Mouse (Mus musculus) midbrain, embryonic 14.5 days (tissue): ENCODE data around the gene Aldh1a1. TPM values are rescaled to one million over a fixed set of nuclear protein-coding genes. Genes with fewer than 3 reads are reported as not detected.

Experiments
- ATAC-seq: fragments of 200-750 bp; cut with Nextera tagmentation; 2 replicates; pipeline ENCODE4 v1.8.0; 2017; ENCODE audit warnings: moderate number of reproducible peaks, moderate library complexity; ENCODE audit not compliant: low FRiP score, low TSS enrichment
- DNase-seq: peaks from one replicate; pipeline ENCODE4 v3.0.0-alpha.2; 2015
- H3K27ac ChIP-seq: fragments of 300-500 bp; sonication (generic); replicated peaks from 2 replicates; pipeline ENCODE4 v1.5.1; 2014; ENCODE audit warnings: mild to moderate bottlenecking, low read depth, low read length, moderate library complexity
- H3K27me3 ChIP-seq: fragments of 300-500 bp; sonication (generic); 2 replicates; pipeline ENCODE4 v1.6.1; 2014; ENCODE audit warnings: low read length, control low read depth, mixed read lengths; ENCODE audit not compliant: control insufficient read depth, insufficient read depth
- H3K36me3 ChIP-seq: fragments of 300-500 bp; sonication (generic); 2 replicates; pipeline ENCODE4 v1.6.1; 2014; ENCODE audit warnings: low read length, control low read depth; ENCODE audit not compliant: control insufficient read depth, insufficient read depth
- H3K4me1 ChIP-seq: fragments of 300-500 bp; sonication (generic); 2 replicates; pipeline ENCODE4 v1.6.1; 2014; ENCODE audit warnings: mild to moderate bottlenecking, antibody characterized with exemption, low read length, control low read depth; ENCODE audit not compliant: control insufficient read depth, insufficient read depth
- H3K4me2 ChIP-seq: fragments of 300-500 bp; sonication (generic); 2 replicates; pipeline ENCODE4 v1.6.1; 2014; ENCODE audit warnings: mild to moderate bottlenecking, low read length, moderate library complexity
- H3K4me3 ChIP-seq: fragments of 300-500 bp; sonication (generic); replicated peaks from 2 replicates; pipeline ENCODE4 v1.5.1; 2014; ENCODE audit warnings: low read depth, low read length
- H3K9ac ChIP-seq: fragments of 300-500 bp; sonication (generic); replicated peaks from 2 replicates; pipeline ENCODE4 v1.6.1; 2014; ENCODE audit warnings: mild to moderate bottlenecking, low read length, moderate library complexity
- H3K9me3 ChIP-seq: fragments of 300-500 bp; sonication (generic); 2 replicates; pipeline ENCODE4 v1.6.1; 2016; ENCODE audit warnings: low read length, control low read depth, mixed read lengths; ENCODE audit not compliant: control insufficient read depth
- WGBS: fragments of 180-500 bp; shearing (Covaris S2); extraction: QIAGEN DNeasy Blood & Tissue Kit; methylation state at CpG from one replicate; pipeline ENCODE4 v1.1.7; 2014; 5-methylcytosine and 5-hydroxymethylcytosine counted together
- polyA plus RNA-seq: library from polyadenylated mRNA; unstranded; fragments of >200 nt; fragmentation: Nextera tagmentation; extraction: Ambion mirVana; gene quantifications from 2 replicates; pipeline ENCODE4 v1.2.1, GENCODE M21; 2014

Aldh1a1 gene
- polyA plus RNA-seq, 1 experiment from 2014 or later = 9.7 TPM

DNA sequence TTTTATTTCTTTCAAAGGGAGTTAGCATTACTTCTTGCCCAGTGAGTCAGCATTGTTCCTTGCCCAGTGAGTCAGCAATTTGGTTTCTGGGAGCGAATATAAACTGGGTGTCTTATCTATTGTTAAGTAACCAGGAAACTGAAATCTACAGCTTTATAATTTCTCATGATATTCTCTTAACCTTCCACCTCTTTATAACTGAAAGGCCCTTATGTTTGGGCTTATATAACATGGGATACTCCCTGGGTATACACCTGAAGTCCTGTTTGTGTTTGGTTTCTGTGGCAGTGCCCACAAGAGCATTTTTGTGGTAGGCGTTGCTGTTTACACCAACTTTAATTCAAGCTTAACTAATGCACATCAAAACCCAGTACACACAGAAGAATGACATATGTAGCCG, 66.4 kb downstream of the Aldh1a1 start:
- no peaks in the 10 kb centered on the region for H3K27me3 ChIP-seq
- no peak overlapping the region for H3K4me3 ChIP-seq
- no peaks in the 10 kb centered on the region for H3K36me3 ChIP-seq
- H3K9ac ChIP-seq = no peak overlapping the region
- no peak for ATAC-seq
- H3K27ac ChIP-seq = no peak overlapping the region
- H3K4me2 ChIP-seq = no peak overlapping the region
- WGBS = 91% methylated on average over 3 of the region's 3 CpGs
- H3K9me3 ChIP-seq = no peaks in the 10 kb centered on the region
- H3K4me1 ChIP-seq = no peaks in the 10 kb centered on the region
- no peak for DNase-seq

DNA sequence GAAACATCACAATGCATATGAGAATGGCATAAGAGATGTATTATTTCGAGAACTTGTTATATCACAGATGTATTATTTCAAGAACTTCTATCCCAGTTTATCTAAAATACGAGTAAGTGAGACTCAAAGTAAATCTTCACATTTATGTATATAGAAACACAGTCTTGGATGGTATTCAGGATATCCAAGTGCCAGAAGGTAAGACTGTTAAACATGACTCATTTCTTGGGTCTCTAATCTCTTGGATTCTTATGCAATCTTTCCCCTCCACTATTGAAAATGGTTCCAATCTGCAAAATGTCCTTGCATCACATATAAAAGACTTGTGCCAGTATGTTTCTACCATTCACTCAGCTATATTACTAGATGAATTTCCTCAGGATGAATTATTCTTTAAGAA, 67.4 kb downstream of the Aldh1a1 start:
- Histone ChIP-seq H3K4me2 (no peak overlapping the region), H3K4me1 (no peaks in the 10 kb centered on the region), H3K4me3 (no peak overlapping the region), H3K9ac (no peak overlapping the region), H3K27me3 (no peaks in the 10 kb centered on the region), H3K36me3 (no peaks in the 10 kb centered on the region), H3K9me3 (no peaks in the 10 kb centered on the region), H3K27ac (no peak overlapping the region)
- ATAC-seq = no peak
- WGBS = 90% methylated on average over 2 of the region's 2 CpGs
- no peak for DNase-seq

DNA sequence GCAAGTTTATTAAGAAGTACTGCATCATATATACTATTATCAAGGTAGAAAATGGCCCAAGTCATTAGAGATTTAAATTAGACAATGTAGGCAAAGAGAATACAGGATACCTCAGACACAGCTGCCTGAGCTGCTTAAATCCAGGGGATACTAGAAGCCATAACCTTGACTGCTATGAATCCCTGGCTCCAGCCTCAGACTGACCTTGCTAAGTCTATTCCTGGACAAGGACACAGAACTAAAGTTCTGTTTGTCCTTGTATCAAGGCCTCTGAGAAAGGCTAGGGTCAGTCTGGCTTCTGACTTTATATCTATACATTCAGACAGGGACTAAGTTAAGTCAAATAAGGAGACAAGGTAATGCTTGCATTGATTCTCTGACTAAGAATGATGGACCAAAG, 69.9 kb downstream of the Aldh1a1 start:
- Histone ChIP-seq H3K4me2 (no peak overlapping the region), H3K9ac (no peak overlapping the region), H3K9me3 (no peaks in the 10 kb centered on the region), H3K36me3 (no peaks in the 10 kb centered on the region), H3K27me3 (no peaks in the 10 kb centered on the region), H3K4me3 (no peak overlapping the region), H3K27ac (no peak overlapping the region), H3K4me1 (no peaks in the 10 kb centered on the region)
- ATAC-seq (no peak), DNase-seq (no peak)

DNA sequence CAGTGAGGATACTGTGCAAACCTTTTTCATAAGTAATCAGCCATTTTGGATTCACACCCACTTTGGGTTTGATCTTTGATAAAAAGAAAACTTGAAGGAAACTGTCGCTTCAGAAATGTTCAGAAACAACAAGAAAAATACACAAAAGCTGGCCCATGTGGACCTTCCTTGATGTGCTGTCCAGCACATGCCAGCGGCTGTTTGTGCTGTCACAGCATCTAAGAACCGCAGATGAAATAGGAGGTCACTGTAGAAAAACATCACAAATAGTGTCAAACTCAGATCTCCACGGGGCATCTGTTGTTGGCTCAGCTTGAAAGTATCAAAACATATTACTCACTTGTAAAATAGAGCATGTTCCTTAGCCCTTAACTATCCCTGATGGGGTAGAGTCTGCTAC, 73.8 kb downstream of the Aldh1a1 start:
- Histone ChIP-seq H3K4me1 (no peaks in the 10 kb centered on the region), H3K36me3 (no peaks in the 10 kb centered on the region), H3K9me3 (no peaks in the 10 kb centered on the region), H3K27ac (no peak overlapping the region), H3K9ac (no peak overlapping the region), H3K4me3 (no peak overlapping the region), H3K27me3 (no peaks in the 10 kb centered on the region), H3K4me2 (no peak overlapping the region)
- ATAC-seq = no peak
- peak; percentile 14 for DNase-seq
- WGBS = 86% methylated on average over 4 of the region's 4 CpGs

DNA sequence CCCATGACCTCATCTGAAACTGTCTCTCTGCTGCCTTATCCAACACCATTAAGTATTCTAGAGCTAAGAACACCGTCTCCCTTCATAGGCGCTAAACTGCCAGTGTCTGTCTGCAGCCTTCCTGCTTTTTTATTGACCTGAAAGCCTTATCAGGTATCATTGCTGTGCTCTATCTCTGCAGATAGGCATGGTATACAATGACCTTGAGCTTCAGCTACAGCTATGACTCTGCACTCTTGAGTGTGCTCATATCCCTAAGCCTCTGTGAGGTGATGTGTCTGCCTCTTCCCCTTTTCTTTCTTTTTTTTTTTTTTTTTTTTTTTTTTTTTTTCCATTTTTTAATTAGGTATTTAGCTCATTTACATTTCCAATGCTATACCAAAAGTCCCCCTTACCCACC, 74.5 kb downstream of the Aldh1a1 start:
- ATAC-seq = no peak

DNA sequence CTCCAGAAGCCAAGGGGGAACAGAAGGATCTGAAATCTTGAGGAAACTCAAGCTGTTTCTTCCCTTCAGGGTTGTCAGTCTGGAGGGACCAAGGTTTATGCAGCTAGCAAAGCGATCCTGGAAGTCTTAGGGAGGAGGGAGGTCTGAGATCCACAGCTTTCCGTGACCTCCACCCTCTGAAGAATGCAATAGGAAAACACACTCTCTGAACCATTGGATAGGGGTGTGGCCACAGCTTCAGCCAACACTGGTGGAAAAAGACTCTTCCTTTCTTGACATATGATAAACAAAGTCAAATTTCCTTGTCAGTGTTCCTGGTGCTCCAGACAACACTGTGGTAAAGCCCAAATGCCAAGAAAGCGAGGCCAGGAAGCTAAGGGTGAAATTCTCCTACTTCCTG, 84.5 kb downstream of the Aldh1a1 start:
- 79% methylated on average over 3 of the region's 3 CpGs for WGBS
- no peak overlapping the region for H3K27ac ChIP-seq
- no peak overlapping the region for H3K4me2 ChIP-seq
- ATAC-seq (no peak), DNase-seq (no peak)
- no peak overlapping the region for H3K4me3 ChIP-seq
- H3K27me3 ChIP-seq = no peaks in the 10 kb centered on the region
- no peaks in the 10 kb centered on the region for H3K36me3 ChIP-seq
- no peaks in the 10 kb centered on the region for H3K4me1 ChIP-seq
- H3K9ac ChIP-seq = no peak overlapping the region
- no peaks in the 10 kb centered on the region for H3K9me3 ChIP-seq

More for the DNA sequence above, 74.5 kb downstream of the Aldh1a1 start:
- DNase-seq = no peak
- Histone ChIP-seq H3K4me3 (no peak overlapping the region), H3K9ac (no peak overlapping the region), H3K9me3 (no peaks in the 10 kb centered on the region), H3K27me3 (no peaks in the 10 kb centered on the region), H3K4me2 (no peak overlapping the region), H3K4me1 (no peaks in the 10 kb centered on the region), H3K27ac (no peak overlapping the region), H3K36me3 (no peaks in the 10 kb centered on the region)
- WGBS = 96% methylated on average over 2 of the region's 2 CpGs

DNA sequence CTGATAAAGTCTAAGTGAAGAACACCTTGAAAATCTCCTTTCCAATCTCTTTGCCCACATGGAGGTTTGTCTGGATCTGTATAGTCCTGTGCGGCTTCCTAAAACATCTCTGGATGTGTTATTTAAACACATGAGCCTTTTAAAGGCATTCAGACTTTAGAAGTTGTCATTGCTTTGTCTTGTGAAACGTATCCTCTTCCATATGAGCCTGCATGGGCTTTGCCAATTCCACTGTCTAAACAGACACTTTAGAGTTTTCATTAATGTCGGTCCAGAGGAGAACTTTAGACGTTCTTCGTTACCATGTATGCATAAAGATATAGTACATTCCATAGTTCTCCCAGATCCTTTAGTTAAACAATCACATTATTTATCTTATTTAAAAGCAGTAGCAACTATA, 84.9 kb downstream of the Aldh1a1 start:
- no peak overlapping the region for H3K27ac ChIP-seq
- no peaks in the 10 kb centered on the region for H3K4me1 ChIP-seq
- WGBS = 86% methylated on average over 5 of the region's 5 CpGs
- no peak for DNase-seq
- ATAC-seq = no peak
- no peaks in the 10 kb centered on the region for H3K36me3 ChIP-seq
- no peaks in the 10 kb centered on the region for H3K9me3 ChIP-seq
- H3K4me3 ChIP-seq = no peak overlapping the region
- no peaks in the 10 kb centered on the region for H3K27me3 ChIP-seq
- no peak overlapping the region for H3K4me2 ChIP-seq
- H3K9ac ChIP-seq = no peak overlapping the region

DNA sequence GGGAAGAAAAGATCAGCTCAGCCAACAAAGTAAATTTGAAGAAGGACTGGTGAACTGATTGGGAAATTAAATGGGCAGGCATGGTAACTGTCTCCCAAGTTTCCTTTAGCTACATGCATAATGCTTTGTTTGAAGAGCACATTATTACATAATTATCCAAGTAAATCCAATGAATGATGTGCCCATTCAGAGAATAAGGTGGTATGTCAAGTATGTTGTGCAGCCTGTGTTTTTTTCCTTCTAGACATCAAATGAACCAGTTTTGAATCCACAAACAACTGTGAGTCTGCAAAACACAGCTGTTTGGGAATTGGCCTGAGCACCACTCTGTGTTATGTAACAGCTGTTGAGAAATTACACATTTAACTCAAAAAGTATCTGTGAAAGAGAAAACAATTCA, 107.4 kb downstream of the Aldh1a1 start:
- Histone ChIP-seq H3K27ac (no peak overlapping the region), H3K4me2 (no peak overlapping the region), H3K9me3 (no peaks in the 10 kb centered on the region), H3K27me3 (no peaks in the 10 kb centered on the region), H3K4me3 (no peak overlapping the region), H3K4me1 (no peaks in the 10 kb centered on the region), H3K9ac (no peak overlapping the region), H3K36me3 (no peaks in the 10 kb centered on the region)
- DNase-seq (no peak), ATAC-seq (no peak)

DNA sequence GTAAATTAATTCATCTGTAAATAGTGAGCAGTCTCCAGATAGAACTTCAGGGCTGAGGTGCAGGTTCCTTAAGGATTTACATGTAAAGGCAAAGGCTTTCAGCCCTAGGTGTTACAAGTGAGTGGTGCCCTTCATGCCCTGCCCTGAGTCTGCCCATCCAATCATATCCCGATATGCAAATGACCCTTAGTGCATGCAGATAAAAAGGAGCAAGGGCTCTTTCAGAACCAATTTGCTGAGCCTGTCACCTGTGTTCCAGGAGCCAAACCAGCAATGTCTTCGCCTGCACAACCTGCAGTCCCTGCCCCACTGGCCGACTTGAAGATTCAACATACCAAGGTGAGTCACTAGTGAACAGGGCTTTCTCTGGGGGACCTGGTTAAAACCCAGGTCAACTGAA, 109.2 kb downstream of the Aldh1a1 start:
- H3K4me3 ChIP-seq = no peak overlapping the region
- DNase-seq = no peak
- no peaks in the 10 kb centered on the region for H3K27me3 ChIP-seq
- H3K4me1 ChIP-seq = no peaks in the 10 kb centered on the region
- no peak overlapping the region for H3K27ac ChIP-seq
- H3K36me3 ChIP-seq = no peaks in the 10 kb centered on the region
- H3K9me3 ChIP-seq = no peaks in the 10 kb centered on the region
- no peak overlapping the region for H3K4me2 ChIP-seq
- no peak overlapping the region for H3K9ac ChIP-seq
- no peak for ATAC-seq
- WGBS = 62% methylated on average over 3 of the region's 3 CpGs
